Mouse (Mus musculus) cerebellum, adult 2 months (tissue): Measurements from ENCODE around the gene Ankrd42. TPM values are rescaled to one million over a fixed set of nuclear protein-coding genes. Genes with fewer than 3 reads are reported as not detected.

ENCODE experiments used
- DNase-seq, 2 experiments: peaks; one replicate each; pipeline ENCODE4 v3.0.0; 2021
- H3K27ac ChIP-seq: fragments of 200-500 bp; 2 replicates; pipeline ENCODE4 v1.5.1; 2012; ENCODE audit warnings: low read length, control low read depth, inconsistent platforms; ENCODE audit not compliant: insufficient read depth
- H3K27me3 ChIP-seq: fragments of 200-500 bp; 2 replicates; pipeline ENCODE4 v1.6.1; 2012; ENCODE audit warnings: inconsistent platforms, mild to moderate bottlenecking, low read length, moderate library complexity; ENCODE audit not compliant: control insufficient read depth, insufficient read depth
- H3K4me1 ChIP-seq: fragments of 200-500 bp; 2 replicates; pipeline ENCODE4 v1.6.1; 2011; ENCODE audit warnings: low read length; ENCODE audit not compliant: control insufficient read depth, insufficient read depth
- H3K4me3 ChIP-seq: fragments of 200-500 bp; replicated peaks from 2 replicates; pipeline ENCODE3; 2011; ENCODE audit warnings: mild to moderate bottlenecking, low read depth, low read length, control low read depth; ENCODE audit not compliant: insufficient read depth
- CTCF ChIP-seq: fragments of 200-500 bp; IDR thresholded peaks from 2 replicates; pipeline ENCODE4 v1.5.1; 2011; ENCODE audit warnings: low read depth, mild to moderate bottlenecking, control low read depth, low read length, moderate library complexity, borderline replicate concordance; ENCODE audit not compliant: insufficient read depth
- POLR2A ChIP-seq: fragments of 200-500 bp; IDR thresholded peaks from 2 replicates; pipeline ENCODE4 v1.6.1; 2011; ENCODE audit warnings: low read length, control low read depth, borderline replicate concordance; ENCODE audit not compliant: insufficient read depth
- WGBS: fragments of 180-500 bp; shearing (Covaris S2); methylation state at CpG from one replicate; pipeline ENCODE4 v1.1.7; 2018; 5-methylcytosine and 5-hydroxymethylcytosine counted together
- polyA plus RNA-seq: library from polyadenylated mRNA; depleted of rRNA; stranded (reverse); fragments of >200 nt; gene quantifications from 2 replicates; pipeline ENCODE4 v1.2.3, GENCODE M21; 2012; rRNA removed

Gene Ankrd42
- polyA plus RNA-seq, result 8.1 and 9.3 TPM in 2 replicates

GRCm38 (mm10) chr7:92637021-92637625 lies at the start of gene Ankrd42:
Ankrd42 (minus strand) TSS chr7:92637142.
- Histone ChIP-seq H3K4me1 (0 out of 2 replicates have a peak, but pooled peaks cover 3% of the 10 kb centered on the region), H3K27me3 (no peaks in the 10 kb centered on the region), H3K4me3 (peak within 1 kb of the TSS; percentile 92), H3K27ac (0 out of 2 replicates have a peak within 1 kb of the TSS, but pooled peaks have one; percentile 13)
- DNase-seq, result peak; percentile 90 to 91
- WGBS, result under 1% methylated on average over 44 of the region's 44 CpGs
- peak; percentile 78; the same call in 1 of the 2 replicates for TF ChIP-seq POLR2A
- no peak for TF ChIP-seq CTCF

GRCm38 (mm10) chr7:92677346-92677745 lies 40.4 kb upstream of the Ankrd42 start:
- no peak for DNase-seq
- Histone ChIP-seq H3K4me3 (no peak overlapping the region), H3K27ac (no peak overlapping the region), H3K27me3 (no peaks in the 10 kb centered on the region), H3K4me1 (no peaks in the 10 kb centered on the region)
- 84% methylated on average over 4 of the region's 4 CpGs for WGBS
- TF ChIP-seq POLR2A (no peak), CTCF (no peak)

GRCm38 (mm10) chr7:92675131-92675530 lies 38.2 kb upstream of the Ankrd42 start:
- no peak for DNase-seq
- TF ChIP-seq CTCF (no peak), POLR2A (no peak)
- H3K27ac ChIP-seq, result no peak overlapping the region
- H3K27me3 ChIP-seq, result no peaks in the 10 kb centered on the region
- WGBS, result 93% methylated on average over 3 of the region's 3 CpGs
- H3K4me3 ChIP-seq, result no peak overlapping the region
- H3K4me1 ChIP-seq, result no peaks in the 10 kb centered on the region

- peak; percentile 96 to 99 for DNase-seq
- peak within 1 kb of the TSS; percentile 98 for H3K4me3 ChIP-seq
- H3K27ac ChIP-seq, result peak within 1 kb of the TSS; percentile 90
- no peaks in the 10 kb centered on the region for H3K27me3 ChIP-seq
- H3K4me1 ChIP-seq, result peaks cover 3% of the 10 kb centered on the region; the same call in 1 of the 2 replicates
- TF ChIP-seq POLR2A (peak; percentile 86), CTCF (no peak)
- WGBS, result under 1% methylated on average over 88 of the region's 88 CpGs
These were observed 32.8 kb upstream of the Ankrd42 start, which contains the start of gene Pcf11 for GRCm38 (mm10) chr7:92669507-92670471. Pcf11 (minus strand) TSS chr7:92669934.

GRCm38 (mm10) chr7:92668791-92669506 lies 32.0 kb upstream of the Ankrd42 start:
- no peaks in the 10 kb centered on the region for H3K27me3 ChIP-seq
- peak overlapping the region; percentile 90 for H3K27ac ChIP-seq
- under 1% methylated on average over 29 of the region's 29 CpGs for WGBS
- peak; percentile 59 to 68 for DNase-seq
- peaks cover 3% of the 10 kb centered on the region; the same call in 1 of the 2 replicates for H3K4me1 ChIP-seq
- TF ChIP-seq CTCF (no peak), POLR2A (no peak)
- H3K4me3 ChIP-seq, result peak overlapping the region; percentile 98

- 47% methylated on average over 7 of the region's 7 CpGs for WGBS
- no peaks in the 10 kb centered on the region for H3K27me3 ChIP-seq
- DNase-seq, result no peak
- peak overlapping the region; percentile 32 for H3K4me3 ChIP-seq
- peaks cover 3% of the 10 kb centered on the region; the same call in 1 of the 2 replicates for H3K4me1 ChIP-seq
- no peak for TF ChIP-seq CTCF
- no peak for TF ChIP-seq POLR2A
- H3K27ac ChIP-seq, result no peak overlapping the region
These were observed 29.4 kb upstream of the Ankrd42 start for GRCm38 (mm10) chr7:92666274-92666820.

GRCm38 (mm10) chr7:92658050-92658449 lies 21.1 kb upstream of the Ankrd42 start:
- WGBS, result 99% methylated on average over 5 of the region's 5 CpGs

More at GRCm38 (mm10) chr7:92658050-92658449, 21.1 kb upstream of the Ankrd42 start:
- TF ChIP-seq CTCF, result no peak
- TF ChIP-seq POLR2A, result no peak
- Histone ChIP-seq H3K4me3 (no peak overlapping the region), H3K27me3 (no peaks in the 10 kb centered on the region), H3K27ac (no peak overlapping the region), H3K4me1 (no peaks in the 10 kb centered on the region)
- no peak for DNase-seq
